Comparison of ENCODE assay signal across 26 mouse cellular contexts in genomic region chrX:99842090-99842489, GRCm38 (mm10). TPM values are rescaled to one million over a fixed set of nuclear protein-coding genes. Genes with fewer than 3 reads are reported as not detected.
A peak's percentile ranks its signal among the peaks of the same experiment; 100 is the strongest.
DNase-seq lines count a peak whose midpoint lies in the region; ATAC-seq and TF ChIP-seq lines count a peak whose summit lies in the region.
"Had no signal": no experiment of that assay in that cellular context is flagged by ENCODE, and none has a peak within 500 bp of the region (broad histone marks: within the 10 kb centered on the region; RNA-seq: fewer than 3 reads in every experiment).

No protein-coding gene starts in this region.

- no peak overlapping the region for H3K4me3 ChIP-seq in forebrain, embryonic 12.5 days (replicated peaks)
- no peak overlapping the region for H3K4me3 ChIP-seq in forebrain, embryonic 16.5 days (replicated peaks; ENCODE audit: low read length)
- H3K4me3 ChIP-seq in layer of hippocampus, adult 2 months = no peak overlapping the region
- H3K4me3 ChIP-seq in neural tube, embryonic 12.5 days = no peak overlapping the region
- H3K4me3 ChIP-seq in neural tube, embryonic 15.5 days (replicated peaks) = no peak overlapping the region
- H3K4me3 ChIP-seq in limb, embryonic 10.5 days = no peak overlapping the region
- H3K4me3 ChIP-seq: embryonic facial prominence, embryonic 13.5 days; erythroblast, embryonic 14.5 days; gastrocnemius, adult 2 months; heart, embryonic 15.5 days; liver, embryonic 13.5 days; neural tube, embryonic 13.5 days; stomach, embryonic 15.5 days had no signal

- H3K4me1 ChIP-seq in forebrain, embryonic 12.5 days = peaks cover 7% of the 10 kb centered on the region; the same call in 1 of the 2 replicates
- H3K4me1 ChIP-seq in forebrain, embryonic 16.5 days (replicated peaks; ENCODE audit: control insufficient read depth, insufficient read depth, low read length) = no peaks in the 10 kb centered on the region; the same call in 1 of the 2 replicates
- peaks cover 3% of the 10 kb centered on the region; the same call in 1 of the 2 replicates for H3K4me1 ChIP-seq in neural tube, embryonic 12.5 days
- no peaks in the 10 kb centered on the region for H3K4me1 ChIP-seq in neural tube, embryonic 15.5 days
- peaks cover 8% of the 10 kb centered on the region for H3K4me1 ChIP-seq in limb, embryonic 10.5 days
- H3K4me1 ChIP-seq: embryonic facial prominence, embryonic 13.5 days; heart, embryonic 15.5 days; liver, embryonic 13.5 days; neural tube, embryonic 13.5 days; stomach, embryonic 15.5 days had no signal

- peaks cover 26% of the 10 kb centered on the region for H3K27me3 ChIP-seq in forebrain, embryonic 12.5 days
- no peaks in the 10 kb centered on the region; the same call in 1 of the 2 replicates for H3K27me3 ChIP-seq in forebrain, embryonic 16.5 days (replicated peaks; ENCODE audit: control insufficient read depth, insufficient read depth, low read length)
- no peaks in the 10 kb centered on the region for H3K27me3 ChIP-seq in neural tube, embryonic 12.5 days (replicated peaks)
- no peaks in the 10 kb centered on the region for H3K27me3 ChIP-seq in neural tube, embryonic 15.5 days (replicated peaks)
- peaks cover 96% of the 10 kb centered on the region for H3K27me3 ChIP-seq in limb, embryonic 10.5 days (ENCODE audit: low read depth, poor library complexity, severe bottlenecking)
- H3K27me3 ChIP-seq: stomach, embryonic 15.5 days had no signal

- no peaks in the 10 kb centered on the region for H3K9me3 ChIP-seq in forebrain, embryonic 12.5 days
- no peaks in the 10 kb centered on the region for H3K9me3 ChIP-seq in forebrain, embryonic 16.5 days (ENCODE audit: control insufficient read depth, low read length)
- no peaks in the 10 kb centered on the region for H3K9me3 ChIP-seq in neural tube, embryonic 12.5 days
- H3K9me3 ChIP-seq in neural tube, embryonic 15.5 days (replicated peaks) = no peaks in the 10 kb centered on the region
- no peaks in the 10 kb centered on the region for H3K9me3 ChIP-seq in limb, embryonic 10.5 days (replicated peaks)
- H3K9me3 ChIP-seq: embryonic facial prominence, embryonic 13.5 days; heart, embryonic 15.5 days; liver, embryonic 13.5 days; neural tube, embryonic 13.5 days; stomach, embryonic 15.5 days had no signal

- H3K9ac ChIP-seq in forebrain, embryonic 12.5 days = no peak overlapping the region
- H3K9ac ChIP-seq in forebrain, embryonic 16.5 days (replicated peaks; ENCODE audit: low read depth, low read length) = no peak overlapping the region
- no peak overlapping the region for H3K9ac ChIP-seq in neural tube, embryonic 12.5 days
- no peak overlapping the region for H3K9ac ChIP-seq in neural tube, embryonic 15.5 days (replicated peaks)
- H3K9ac ChIP-seq: embryonic facial prominence, embryonic 13.5 days; heart, embryonic 15.5 days; liver, embryonic 13.5 days; neural tube, embryonic 13.5 days; stomach, embryonic 15.5 days had no signal

- no peak overlapping the region for H3K27ac ChIP-seq in forebrain, embryonic 12.5 days
- no peak overlapping the region for H3K27ac ChIP-seq in forebrain, embryonic 16.5 days (ENCODE audit: low read length)
- H3K27ac ChIP-seq in layer of hippocampus, adult 2 months = peak overlapping the region; percentile 67; the same call in 1 of the 2 replicates
- H3K27ac ChIP-seq in neural tube, embryonic 12.5 days = no peak overlapping the region
- H3K27ac ChIP-seq in neural tube, embryonic 15.5 days (replicated peaks) = no peak overlapping the region
- no peak overlapping the region for H3K27ac ChIP-seq in limb, embryonic 10.5 days
- H3K27ac ChIP-seq: embryonic facial prominence, embryonic 13.5 days; gastrocnemius, adult 2 months; heart, embryonic 15.5 days; kidney, postnatal 0 days; liver, embryonic 13.5 days; neural tube, embryonic 13.5 days; stomach, embryonic 15.5 days had no signal

- WGBS in forebrain, embryonic 12.5 days = 13% methylated on average over 2 of the region's 2 CpGs
- 16% methylated on average over 2 of the region's 2 CpGs for WGBS in forebrain, embryonic 16.5 days
- 18% methylated on average over 2 of the region's 2 CpGs for WGBS in neural tube, embryonic 12.5 days
- 22% methylated on average over 2 of the region's 2 CpGs for WGBS in neural tube, embryonic 15.5 days
- WGBS in limb, embryonic 10.5 days = 7% methylated on average over 2 of the region's 2 CpGs

- H3K36me3 ChIP-seq in forebrain, embryonic 12.5 days (replicated peaks) = no peaks in the 10 kb centered on the region
- H3K36me3 ChIP-seq in forebrain, embryonic 16.5 days (ENCODE audit: control insufficient read depth, insufficient read depth) = no peaks in the 10 kb centered on the region
- H3K36me3 ChIP-seq in neural tube, embryonic 12.5 days = no peaks in the 10 kb centered on the region
- no peaks in the 10 kb centered on the region for H3K36me3 ChIP-seq in neural tube, embryonic 15.5 days
- no peaks in the 10 kb centered on the region for H3K36me3 ChIP-seq in limb, embryonic 10.5 days
- H3K36me3 ChIP-seq: embryonic facial prominence, embryonic 13.5 days; heart, embryonic 15.5 days; liver, embryonic 13.5 days; neural tube, embryonic 13.5 days; stomach, embryonic 15.5 days had no signal

- peak; percentile 81 for ATAC-seq in forebrain, embryonic 12.5 days (ENCODE audit: low FRiP score)
- ATAC-seq in forebrain, embryonic 16.5 days = no peak
- ATAC-seq in neural tube, embryonic 12.5 days (ENCODE audit: low FRiP score, low read depth) = peak; percentile 44; the same call in 1 of the 2 replicates
- ATAC-seq in neural tube, embryonic 15.5 days (ENCODE audit: low FRiP score) = no peak
- ATAC-seq: Patski had no signal

- TF ChIP-seq CTCF in layer of hippocampus, adult 2 months (conservative IDR thresholded peaks at IDR 0.05) = no peak

- DNase-seq in layer of hippocampus, adult 2 months (ENCODE audit: low spot score in 2 of 2) = peak; percentile 42 to 43
- DNase-seq in layer of hippocampus, adult 8-10 months (ENCODE audit: low spot score in 2 of 2) = no peak
- no peak for DNase-seq in limb, embryonic 10.5 days (ENCODE audit: low spot score)
- DNase-seq: adrenal gland, postnatal 36 days; cerebellum, adult 18-20 months; cerebellum, postnatal 14 days; gastrocnemius, adult 2 months; heart, postnatal 36 days; kidney, adult 11 months; liver, embryonic 13.5 days; lung, adult 2 months; lung, postnatal 14 days; thymus, postnatal 25 days had no signal

- no peak overlapping the region for H3K4me2 ChIP-seq in forebrain, embryonic 12.5 days
- no peak overlapping the region for H3K4me2 ChIP-seq in forebrain, embryonic 16.5 days (ENCODE audit: low read length)
- H3K4me2 ChIP-seq in neural tube, embryonic 12.5 days (replicated peaks) = no peak overlapping the region
- H3K4me2 ChIP-seq in neural tube, embryonic 15.5 days = no peak overlapping the region
- H3K4me2 ChIP-seq: embryonic facial prominence, embryonic 13.5 days; heart, embryonic 15.5 days; liver, embryonic 13.5 days; neural tube, embryonic 13.5 days; stomach, embryonic 15.5 days had no signal

RNA-seq across cellular contexts. Expression of gene Tmem28, which starts 21.3 kb away (rescaled TPM):
- 1.0 and 1.1 TPM in 2 replicates for polyA plus RNA-seq in forebrain, embryonic 12.5 days (2016; fragmentation: Nextera tagmentation; extraction: Ambion mirVana)
- polyA plus RNA-seq in forebrain, embryonic 16.5 days (2015; fragmentation: Nextera tagmentation; extraction: Ambion mirVana) = 1.4 and 2.2 TPM in 2 replicates
- total RNA-seq in layer of hippocampus, adult 2 months (2021) = 10 to 100 TPM; 27.9 to 30.4 TPM
- total RNA-seq in layer of hippocampus, adult 8-10 months (2022) = 10 to 100 TPM; 22.8 to 32.9 (median 27.4) TPM
- 0.89 and 1.1 TPM in 2 replicates for polyA plus RNA-seq in neural tube, embryonic 12.5 days (2016; fragmentation: Nextera tagmentation; extraction: Ambion mirVana)
- polyA plus RNA-seq in neural tube, embryonic 15.5 days (2015; fragmentation: Nextera tagmentation; extraction: Ambion mirVana) = 1.6 and 1.8 TPM in 2 replicates
- polyA plus RNA-seq in limb, embryonic 10.5 days (2016; fragmentation: Nextera tagmentation; extraction: Ambion mirVana) = 0.13 and 0.14 TPM in 2 replicates
- total RNA-seq: heart, postnatal 36 days; megakaryocyte, adult 5-6 weeks had no signal
- polyA plus RNA-seq: erythroblast, embryonic 14.5 days; gonadal fat pad, adult 2 months; kidney, postnatal 0 days; liver, embryonic 13.5 days; Patski had no signal

Comparison
In these comparisons a context has a peak if more than half of its experiments do, and no peak if none do; other contexts are left out.
1. ATAC-seq: peak in forebrain, embryonic 12.5 days (single experiment) and neural tube, embryonic 12.5 days (single experiment); none in forebrain, embryonic 16.5 days (single experiment) and neural tube, embryonic 15.5 days (single experiment).
2. DNase-seq: peak in layer of hippocampus, adult 2 months (2 of 2); none in layer of hippocampus, adult 8-10 months (0 of 2) and limb, embryonic 10.5 days (single experiment).